Mouse (Mus musculus): ENCODE data around the gene Olfr839-ps1. TPM values are rescaled to one million over a fixed set of nuclear protein-coding genes. Genes with fewer than 3 reads are reported as not detected.

The Olfr839-ps1 gene
- polyA plus RNA-seq (2012; rRNA removed) = not detected in 2 replicates
- not detected in 2 replicates for polyA plus RNA-seq (2014; fragmentation: Nextera tagmentation; extraction: Ambion mirVana)

- no peaks in the 10 kb centered on the region for H3K4me1 ChIP-seq (replicated peaks; ENCODE audit: control insufficient read depth in 2 of 2, insufficient read depth in 2 of 2, low read length in 1 of 2)
- no peak within 1 kb of the TSS for H3K27ac ChIP-seq
- no peak for TF ChIP-seq CTCF (IDR thresholded peaks at IDR 0.05; ENCODE audit: low read depth)
- TF ChIP-seq EP300 (IDR thresholded peaks at IDR 0.05; ENCODE audit: low read depth) = no peak
- no peaks in the 10 kb centered on the region for H3K9me3 ChIP-seq (ENCODE audit: control insufficient read depth, low read length)
- no peak for DNase-seq (ENCODE audit: low read depth in 3 of 3, low spot score in 3 of 3)
- H3K9ac ChIP-seq (replicated peaks) = no peak within 1 kb of the TSS
- no peak within 1 kb of the TSS for H3K4me3 ChIP-seq (ENCODE audit: insufficient read depth in 1 of 2, low read depth in 2 of 2, low read length in 2 of 2)
- no peaks in the 10 kb centered on the region for H3K36me3 ChIP-seq (replicated peaks; ENCODE audit: control insufficient read depth, insufficient read depth, low read depth)
- no peak within 1 kb of the TSS for H3K4me2 ChIP-seq (ENCODE audit: low read depth)
- no peaks in the 10 kb centered on the region for H3K27me3 ChIP-seq (ENCODE audit: control insufficient read depth, insufficient read depth, low read length)
- 48% methylated on average over 1 of the region's 1 CpGs for WGBS (ENCODE audit: insufficient replicate concordance)
- no peak for ATAC-seq (ENCODE audit: insufficient read depth)
These were observed at the start of gene Olfr839-ps1 for GRCm38 (mm10) chr9:19177212-19177611. TSS of gene Olfr839-ps1 (minus strand) at chr9:19177312.

- no peak for ATAC-seq (ENCODE audit: insufficient read depth)
- TF ChIP-seq EP300 (IDR thresholded peaks at IDR 0.05; ENCODE audit: low read depth) = no peak
- no peak for TF ChIP-seq CTCF (IDR thresholded peaks at IDR 0.05; ENCODE audit: low read depth)
- Histone ChIP-seq H3K4me3 (ENCODE audit: insufficient read depth in 1 of 2, low read depth in 2 of 2, low read length in 2 of 2) (no peak within 1 kb of the TSS), H3K9ac (replicated peaks) (no peak within 1 kb of the TSS), H3K9me3 (ENCODE audit: control insufficient read depth, low read length) (no peaks in the 10 kb centered on the region), H3K36me3 (replicated peaks; ENCODE audit: control insufficient read depth, insufficient read depth, low read depth) (no peaks in the 10 kb centered on the region), H3K27me3 (ENCODE audit: control insufficient read depth, insufficient read depth, low read length) (no peaks in the 10 kb centered on the region), H3K4me2 (ENCODE audit: low read depth) (no peak within 1 kb of the TSS), H3K27ac (no peak within 1 kb of the TSS), H3K4me1 (replicated peaks; ENCODE audit: control insufficient read depth in 2 of 2, insufficient read depth in 2 of 2, low read length in 1 of 2) (no peaks in the 10 kb centered on the region)
- WGBS (ENCODE audit: insufficient replicate concordance) = 72% methylated on average over 1 of the region's 1 CpGs
- no peak for DNase-seq (ENCODE audit: low read depth in 3 of 3, low spot score in 3 of 3)
These were observed 41.1 kb downstream of the Olfr839-ps1 start, which contains the start of gene Olfr837 for GRCm38 (mm10) chr9:19136017-19136416. TSS of gene Olfr837 (plus strand) at chr9:19136317.

GRCm38 (mm10) chr9:19120082-19120481, 57.0 kb downstream of the Olfr839-ps1 start, which contains the start of gene Olfr836:
TSS of gene Olfr836 (plus strand) at chr9:19120382.
- no peaks in the 10 kb centered on the region for H3K36me3 ChIP-seq (replicated peaks; ENCODE audit: control insufficient read depth, insufficient read depth, low read depth)
- no peak within 1 kb of the TSS for H3K27ac ChIP-seq
- ATAC-seq (ENCODE audit: insufficient read depth) = no peak
- H3K9me3 ChIP-seq (ENCODE audit: control insufficient read depth, low read length) = no peaks in the 10 kb centered on the region
- H3K4me1 ChIP-seq (replicated peaks; ENCODE audit: control insufficient read depth in 2 of 2, insufficient read depth in 2 of 2, low read length in 1 of 2) = no peaks in the 10 kb centered on the region
- DNase-seq (ENCODE audit: low read depth in 3 of 3, low spot score in 3 of 3) = no peak
- H3K4me3 ChIP-seq (ENCODE audit: insufficient read depth in 1 of 2, low read depth in 2 of 2, low read length in 2 of 2) = no peak within 1 kb of the TSS
- no peaks in the 10 kb centered on the region for H3K27me3 ChIP-seq (ENCODE audit: control insufficient read depth, insufficient read depth, low read length)
- H3K9ac ChIP-seq (replicated peaks) = no peak within 1 kb of the TSS
- TF ChIP-seq EP300 (IDR thresholded peaks at IDR 0.05; ENCODE audit: low read depth) = no peak
- TF ChIP-seq CTCF (IDR thresholded peaks at IDR 0.05; ENCODE audit: low read depth) = no peak
- no peak within 1 kb of the TSS for H3K4me2 ChIP-seq (ENCODE audit: low read depth)

Other genes starting within 250 kb of the Olfr839-ps1 start
- not detected in 2 replicates for gene Olfr832, start 240.2 kb downstream of the Olfr839-ps1 start, polyA plus RNA-seq (2012; rRNA removed)
- gene Olfr832, start 240.2 kb downstream of the Olfr839-ps1 start, polyA plus RNA-seq (2014; fragmentation: Nextera tagmentation; extraction: Ambion mirVana) = not detected in 2 replicates
- gene Olfr834, start 189.3 kb downstream of the Olfr839-ps1 start, polyA plus RNA-seq (2012; rRNA removed) = not detected in 2 replicates
- not detected in 2 replicates for gene Olfr834, start 189.3 kb downstream of the Olfr839-ps1 start, polyA plus RNA-seq (2014; fragmentation: Nextera tagmentation; extraction: Ambion mirVana)
- gene Olfr835, start 144.6 kb downstream of the Olfr839-ps1 start, polyA plus RNA-seq (2012; rRNA removed) = not detected in 2 replicates
- gene Olfr835, start 144.6 kb downstream of the Olfr839-ps1 start, polyA plus RNA-seq (2014; fragmentation: Nextera tagmentation; extraction: Ambion mirVana) = not detected in 2 replicates
- not detected in 2 replicates for gene Olfr836, start 56.9 kb downstream of the Olfr839-ps1 start, polyA plus RNA-seq (2012; rRNA removed)
- gene Olfr836, start 56.9 kb downstream of the Olfr839-ps1 start, polyA plus RNA-seq (2014; fragmentation: Nextera tagmentation; extraction: Ambion mirVana) = not detected in 2 replicates
- not detected in 2 replicates for gene Olfr837, start 41.0 kb downstream of the Olfr839-ps1 start, polyA plus RNA-seq (2012; rRNA removed)
- not detected in 2 replicates for gene Olfr837, start 41.0 kb downstream of the Olfr839-ps1 start, polyA plus RNA-seq (2014; fragmentation: Nextera tagmentation; extraction: Ambion mirVana)
- not detected in 2 replicates for gene Olfr843, start 74.7 kb upstream of the Olfr839-ps1 start, polyA plus RNA-seq (2012; rRNA removed)
- gene Olfr843, start 74.7 kb upstream of the Olfr839-ps1 start, polyA plus RNA-seq (2014; fragmentation: Nextera tagmentation; extraction: Ambion mirVana) = not detected in 2 replicates
- gene Olfr844, start 139.0 kb upstream of the Olfr839-ps1 start, polyA plus RNA-seq (2012; rRNA removed) = not detected in 2 replicates
- gene Olfr844, start 139.0 kb upstream of the Olfr839-ps1 start, polyA plus RNA-seq (2014; fragmentation: Nextera tagmentation; extraction: Ambion mirVana) = not detected in 2 replicates
- gene Olfr845, start 159.1 kb upstream of the Olfr839-ps1 start, polyA plus RNA-seq (2012; rRNA removed) = not detected in 2 replicates
- not detected in 2 replicates for gene Olfr845, start 159.1 kb upstream of the Olfr839-ps1 start, polyA plus RNA-seq (2014; fragmentation: Nextera tagmentation; extraction: Ambion mirVana)
- gene Olfr846, start 186.7 kb upstream of the Olfr839-ps1 start, polyA plus RNA-seq (2012; rRNA removed) = not detected in 2 replicates
- not detected in 2 replicates for gene Olfr846, start 186.7 kb upstream of the Olfr839-ps1 start, polyA plus RNA-seq (2014; fragmentation: Nextera tagmentation; extraction: Ambion mirVana)
- gene Olfr847, start 201.4 kb upstream of the Olfr839-ps1 start, polyA plus RNA-seq (2012; rRNA removed) = not detected in 2 replicates
- gene Olfr847, start 201.4 kb upstream of the Olfr839-ps1 start, polyA plus RNA-seq (2014; fragmentation: Nextera tagmentation; extraction: Ambion mirVana) = not detected in 2 replicates

Data from liver, embryonic 14.5 days (tissue).